Mouse (Mus musculus): Measurements from ENCODE around the gene Dhx9. TPM values are rescaled to one million over a fixed set of nuclear protein-coding genes. Genes with fewer than 3 reads are reported as not detected.

Dhx9 gene
- polyA plus RNA-seq (2012; rRNA removed) = 4.8 and 6.9 TPM in 2 replicates

DNA sequence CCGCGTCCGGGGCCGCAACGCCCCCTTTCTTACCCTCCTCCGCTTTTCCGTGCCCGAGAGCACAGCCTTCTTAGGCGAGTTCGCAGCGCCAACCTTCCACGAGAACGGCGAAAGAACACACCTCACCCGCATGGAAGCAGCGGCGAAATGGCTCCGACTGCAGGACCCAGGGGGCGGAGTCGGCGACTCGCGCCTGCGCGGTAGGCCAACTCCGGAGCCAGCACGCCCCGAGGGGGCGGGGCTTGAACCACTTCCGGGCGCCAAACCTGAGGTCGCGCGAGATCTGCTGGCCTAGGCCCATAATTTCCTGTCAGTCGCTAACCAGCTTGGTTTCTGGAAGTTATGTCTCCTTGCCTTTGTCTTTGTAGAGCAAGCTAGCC, at the start of gene Dhx9:
Gene Dhx9, minus strand, starts transcription at position 161 of the 380 bp plus-strand sequence.

DNA sequence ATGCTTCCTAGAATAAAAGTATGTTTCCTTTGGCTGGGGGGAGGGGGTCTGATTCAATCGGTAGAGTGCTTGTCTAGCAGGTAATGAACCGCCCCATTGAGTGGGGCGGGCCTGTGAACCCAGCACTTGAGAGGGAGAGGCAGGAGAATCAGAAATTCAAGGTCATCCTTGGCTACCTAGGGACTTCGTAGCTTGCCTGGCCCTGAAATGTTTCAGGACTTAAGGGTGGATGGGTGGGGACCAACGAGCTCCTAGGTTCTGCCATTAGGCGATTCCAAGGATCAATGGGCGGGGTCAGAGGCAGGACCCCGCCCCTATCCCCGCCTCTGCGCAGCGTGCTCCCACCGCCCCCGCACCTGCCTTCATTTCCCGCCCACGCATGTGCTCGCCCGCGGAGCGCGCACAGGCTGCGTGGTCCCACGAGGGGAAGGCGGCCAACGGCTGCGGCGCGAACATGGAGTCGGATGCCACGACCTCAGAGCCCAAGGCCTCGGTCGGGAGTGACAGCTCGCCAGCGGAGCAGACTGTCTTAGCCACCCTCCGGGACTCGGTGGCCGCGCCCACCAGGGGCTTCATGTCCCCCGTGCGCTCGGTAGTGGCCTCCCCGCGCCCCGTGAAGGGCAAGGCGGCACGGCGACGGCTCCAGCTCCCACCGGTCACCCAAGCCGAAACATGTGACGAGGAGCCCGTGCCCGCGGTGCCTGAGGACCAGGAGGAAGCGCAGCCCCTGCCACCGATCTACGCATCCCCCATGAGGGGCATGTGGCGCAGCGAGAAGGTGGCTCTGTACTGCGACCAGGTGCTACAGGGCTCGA, 62.5 kb downstream of the Dhx9 start, which contains the start of gene Shcbp1l:
Gene Shcbp1l, plus strand, starts transcription at position 393 of the 815 bp plus-strand sequence.

Other genes starting within 250 kb of the Dhx9 start
- 119 and 136 TPM in 2 replicates for gene Lamc1, start 154.9 kb downstream of the Dhx9 start, polyA plus RNA-seq (2012; rRNA removed)
- gene Shcbp1l, start 62.5 kb downstream of the Dhx9 start, polyA plus RNA-seq (2012; rRNA removed) = 0.12 and 0.17 TPM in 2 replicates
- 2.6 and 3.0 TPM in 2 replicates for gene Npl, start 62.4 kb upstream of the Dhx9 start, polyA plus RNA-seq (2012; rRNA removed)
- gene Rgs8, start 165.4 kb upstream of the Dhx9 start, polyA plus RNA-seq (2012; rRNA removed) = 0.01 and 0.02 TPM in 2 replicates